Mouse (Mus musculus) heart, postnatal 0 days (tissue): ENCODE results near the gene Olfr552. TPM values are rescaled to one million over a fixed set of nuclear protein-coding genes. Genes with fewer than 3 reads are reported as not detected.
"Not testable (repeated sequence)": the region's sequence is repeated elsewhere in the genome, so short reads cannot be mapped to it uniquely, and the experiment has no call there.

Source experiments
- ATAC-seq: fragments of 200-750 bp; cut with Nextera tagmentation; 2 replicates; pipeline ENCODE4 v1.8.0; 2017; ENCODE audit warnings: low read depth, moderate number of reproducible peaks, moderate library complexity; ENCODE audit not compliant: insufficient read depth
- DNase-seq: peaks from one replicate; pipeline ENCODE4 v3.0.0-alpha.2; 2016; ENCODE audit warnings: low spot score
- H3K27ac ChIP-seq: fragments of 300-500 bp; sonication (generic); 2 replicates; pipeline ENCODE4 v1.5.1; 2014; ENCODE audit warnings: low read depth, mild to moderate bottlenecking
- H3K27me3 ChIP-seq: fragments of 300-500 bp; sonication (generic); 2 replicates; pipeline ENCODE4 v1.6.1; 2014; ENCODE audit warnings: low read length, mixed read lengths; ENCODE audit not compliant: control insufficient read depth, insufficient read depth
- H3K36me3 ChIP-seq: fragments of 300-500 bp; sonication (generic); replicated peaks from 2 replicates; pipeline ENCODE4 v1.6.1; 2014; ENCODE audit warnings: low read length, mixed read lengths; ENCODE audit not compliant: control insufficient read depth, insufficient read depth
- H3K4me1 ChIP-seq: fragments of 300-500 bp; sonication (generic); 2 replicates; pipeline ENCODE4 v1.6.1; 2014; ENCODE audit warnings: antibody characterized with exemption; ENCODE audit not compliant: control insufficient read depth, insufficient read depth
- H3K4me2 ChIP-seq: fragments of 300-500 bp; sonication (generic); 2 replicates; pipeline ENCODE4 v1.6.1; 2014; ENCODE audit warnings: low read depth, mild to moderate bottlenecking, low read length, moderate library complexity
- H3K4me3 ChIP-seq: fragments of 300-500 bp; sonication (generic); 2 replicates; pipeline ENCODE4 v1.5.1; 2014; ENCODE audit warnings: low read depth, low read length
- H3K9ac ChIP-seq: fragments of 300-500 bp; sonication (generic); replicated peaks from 2 replicates; pipeline ENCODE4 v1.6.1; 2014; ENCODE audit warnings: low read depth, low read length, mixed read lengths
- H3K9me3 ChIP-seq: fragments of 300-500 bp; sonication (generic); replicated peaks from 2 replicates; pipeline ENCODE4 v1.6.1; 2016; ENCODE audit warnings: low read length; ENCODE audit not compliant: control insufficient read depth
- CTCF ChIP-seq: IDR thresholded peaks from 2 replicates; pipeline ENCODE4 v1.5.1; 2016; ENCODE audit warnings: antibody characterized with exemption, control low read depth, low read depth
- EP300 ChIP-seq: IDR thresholded peaks from 2 replicates; pipeline ENCODE4 v1.6.1; 2016; ENCODE audit warnings: antibody characterized with exemption, low read depth
- WGBS: fragments of 180-500 bp; shearing (Covaris S2); extraction: QIAGEN DNeasy Blood & Tissue Kit; methylation state at CpG from one replicate; pipeline ENCODE4 v1.1.7; 2014; 5-methylcytosine and 5-hydroxymethylcytosine counted together
- polyA plus RNA-seq: library from polyadenylated mRNA; unstranded; fragments of >200 nt; fragmentation: Nextera tagmentation; extraction: Ambion mirVana; gene quantifications from 2 replicates; pipeline ENCODE4 v1.2.1, GENCODE M21; 2015
- total RNA-seq: library from RNA; depleted of rRNA; stranded (reverse); fragments of >200 nt; gene quantifications from 2 replicates; pipeline ENCODE4 v1.2.3, GENCODE M21; 2014; ENCODE audit warnings: low replicate concordance

The Olfr552 gene
- total and polyA plus RNA-seq, 2 experiments from 2014 or later: not detected

GRCm38 (mm10) chr7:102571142-102571541 is 26.4 kb upstream of the Olfr552 start, which contains the start of gene Olfr550:
Olfr550 (plus strand) TSS chr7:102571442.
- H3K9me3 ChIP-seq: no peaks in the 10 kb centered on the region
- 82% methylated on average over 8 of the region's 8 CpGs for WGBS
- ATAC-seq (no peak), DNase-seq (no peak)
- no peak within 1 kb of the TSS for H3K4me3 ChIP-seq
- no peak within 1 kb of the TSS for H3K27ac ChIP-seq
- no peak within 1 kb of the TSS for H3K4me2 ChIP-seq
- no peaks in the 10 kb centered on the region for H3K4me1 ChIP-seq
- H3K36me3 ChIP-seq: no peaks in the 10 kb centered on the region
- no peaks in the 10 kb centered on the region for H3K27me3 ChIP-seq
- H3K9ac ChIP-seq: no peak within 1 kb of the TSS
- TF ChIP-seq CTCF: no peak
- no peak for TF ChIP-seq EP300

- Histone ChIP-seq H3K9ac (no peak overlapping the region), H3K4me3 (no peak overlapping the region), H3K4me1 (no peaks in the 10 kb centered on the region), H3K27ac (no peak overlapping the region), H3K27me3 (no peaks in the 10 kb centered on the region), H3K36me3 (no peaks in the 10 kb centered on the region), H3K9me3 (no peaks in the 10 kb centered on the region), H3K4me2 (no peak overlapping the region)
- 72% methylated on average over 3 of the region's 3 CpGs for WGBS
- DNase-seq (no peak), ATAC-seq (no peak)
- TF ChIP-seq CTCF (no peak), EP300 (no peak)
Measured at GRCm38 (mm10) chr7:102573174-102573830, 24.3 kb upstream of the Olfr552 start.

- ATAC-seq: no peak
- DNase-seq: no peak
- 54% methylated on average over 6 of the region's 6 CpGs for WGBS
- no peak overlapping the region for H3K4me2 ChIP-seq
- no peak overlapping the region for H3K9ac ChIP-seq
- H3K27ac ChIP-seq: no peak overlapping the region
- H3K4me1 ChIP-seq: no peaks in the 10 kb centered on the region
- H3K27me3 ChIP-seq: no peaks in the 10 kb centered on the region
- H3K36me3 ChIP-seq: no peaks in the 10 kb centered on the region
- no peak overlapping the region for H3K4me3 ChIP-seq
- TF ChIP-seq CTCF (no peak), EP300 (no peak)
- H3K9me3 ChIP-seq: no peaks in the 10 kb centered on the region
Measured at GRCm38 (mm10) chr7:102575998-102576397, 21.6 kb upstream of the Olfr552 start.

GRCm38 (mm10) chr7:102591786-102592185 is 5.8 kb upstream of the Olfr552 start, which contains the start of gene Olfr551:
Olfr551 (minus strand) TSS chr7:102591886.
- no peak within 1 kb of the TSS for H3K9ac ChIP-seq
- WGBS: 87% methylated on average over 3 of the region's 3 CpGs
- H3K27me3 ChIP-seq: no peaks in the 10 kb centered on the region
- no peak within 1 kb of the TSS for H3K27ac ChIP-seq
- no peak for DNase-seq
- no peak for ATAC-seq
- H3K36me3 ChIP-seq: no peaks in the 10 kb centered on the region
- TF ChIP-seq EP300: no peak
- TF ChIP-seq CTCF: no peak
- H3K4me1 ChIP-seq: no peaks in the 10 kb centered on the region
- H3K9me3 ChIP-seq: no peaks in the 10 kb centered on the region
- no peak within 1 kb of the TSS for H3K4me3 ChIP-seq
- H3K4me2 ChIP-seq: no peak within 1 kb of the TSS

DNA sequence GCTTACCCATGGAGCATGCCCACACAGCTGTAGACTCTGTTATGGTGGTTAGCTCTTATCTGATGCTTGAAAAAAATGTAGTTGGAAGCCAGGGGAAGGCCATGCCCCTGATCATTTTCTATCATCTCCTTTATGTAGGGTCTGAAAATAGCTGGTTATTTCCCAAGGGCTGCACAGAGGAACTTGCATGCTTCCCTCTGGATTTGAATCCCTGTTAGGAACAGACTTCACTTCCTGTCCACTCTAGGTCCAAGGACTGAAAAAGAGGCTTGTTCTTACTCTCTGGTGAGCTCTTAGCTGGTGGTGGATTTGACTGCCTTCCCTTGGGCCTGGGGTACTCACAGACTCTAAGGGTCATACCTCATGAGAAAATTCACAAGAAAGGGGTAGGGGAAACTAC is 20.5 kb downstream of the Olfr552 start, which contains the start of gene Olfr553:
Olfr553 (minus strand) TSS at position 101 of the 400 bp plus-strand sequence.
- ATAC-seq (no peak), DNase-seq (no peak)
- H3K4me3 ChIP-seq: no peak within 1 kb of the TSS
- H3K27me3 ChIP-seq: no peaks in the 10 kb centered on the region
- H3K4me2 ChIP-seq: no peak within 1 kb of the TSS
- H3K27ac ChIP-seq: no peak within 1 kb of the TSS
- H3K36me3 ChIP-seq: no peaks in the 10 kb centered on the region
- H3K9ac ChIP-seq: no peak within 1 kb of the TSS
- no peak for TF ChIP-seq CTCF
- TF ChIP-seq EP300: no peak
- no peaks in the 10 kb centered on the region for H3K9me3 ChIP-seq
- H3K4me1 ChIP-seq: no peaks in the 10 kb centered on the region

DNA sequence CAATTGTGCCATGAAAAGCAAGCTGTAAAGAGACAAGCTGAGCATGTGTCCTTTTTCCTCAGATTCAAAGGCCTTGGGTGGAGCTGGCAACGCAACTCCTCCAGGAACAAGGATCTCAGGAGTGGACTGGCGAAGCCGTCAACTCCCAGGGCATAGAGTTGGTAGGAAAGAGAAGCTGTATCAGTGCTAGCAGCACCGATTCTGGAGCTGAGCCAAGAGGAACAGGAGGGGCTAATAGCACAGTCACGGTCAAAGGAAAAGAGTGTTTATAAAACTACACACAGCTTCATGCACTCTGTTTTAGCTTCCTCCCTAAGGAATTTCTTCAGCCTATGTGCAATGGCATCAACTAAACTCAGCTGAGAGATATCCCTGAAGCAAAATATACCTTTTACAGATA is 22.0 kb downstream of the Olfr552 start:
- no peaks in the 10 kb centered on the region for H3K36me3 ChIP-seq
- DNase-seq (no peak), ATAC-seq (no peak)
- H3K4me1 ChIP-seq: no peaks in the 10 kb centered on the region
- 19% methylated on average over 5 of the region's 5 CpGs for WGBS
- H3K4me2 ChIP-seq: no peak overlapping the region
- no peak overlapping the region for H3K4me3 ChIP-seq
- TF ChIP-seq CTCF (no peak), EP300 (no peak)
- no peaks in the 10 kb centered on the region for H3K9me3 ChIP-seq
- no peaks in the 10 kb centered on the region for H3K27me3 ChIP-seq
- no peak overlapping the region for H3K9ac ChIP-seq
- H3K27ac ChIP-seq: no peak overlapping the region

- H3K4me3 ChIP-seq, H3K36me3 ChIP-seq, DNase-seq, H3K9me3 ChIP-seq, H3K27ac ChIP-seq, H3K27me3 ChIP-seq, H3K4me1 ChIP-seq, H3K4me2 ChIP-seq, ATAC-seq, H3K9ac ChIP-seq: not testable (repeated sequence)
- WGBS: 78% methylated on average over 17 of the region's 19 CpGs
Measured at GRCm38 (mm10) chr7:102620368-102620767, 22.8 kb downstream of the Olfr552 start.
